Mouse (Mus musculus) left cerebral cortex, adult 8-10 months (tissue): ENCODE measurements around the gene Islr. TPM values are rescaled to one million over a fixed set of nuclear protein-coding genes. Genes with fewer than 3 reads are reported as not detected.

Experiments used
- DNase-seq, 2 experiments: peaks; one replicate each; pipeline ENCODE4 v3.0.0; 2022; ENCODE audit warnings: low spot score in 2 of 2
- total RNA-seq, 4 experiments: library from RNA; stranded (reverse); gene quantifications; 2 replicates each; pipeline ENCODE4 v1.2.4; 2022

Islr gene
- total RNA-seq, 4 experiments from 2014 or later: 14.8 to 23.4 (median 18.9) TPM

- DNase-seq: no peak
Observed at GRCm38 (mm10) chr9:58153095-58153494, 51.0 kb downstream of the Islr start.

- no peak for DNase-seq
Observed at GRCm38 (mm10) chr9:58150733-58151361, 53.3 kb downstream of the Islr start.

- no peak for DNase-seq
Observed at GRCm38 (mm10) chr9:58148806-58149205, 55.3 kb downstream of the Islr start.

- no peak for DNase-seq
Observed at GRCm38 (mm10) chr9:58145417-58145816, 58.7 kb downstream of the Islr start.

- no peak for DNase-seq
Observed at GRCm38 (mm10) chr9:58144664-58145063, 59.4 kb downstream of the Islr start.

- DNase-seq: no peak
Observed at GRCm38 (mm10) chr9:58143419-58143818, 60.7 kb downstream of the Islr start.

GRCm38 (mm10) chr9:58139947-58140346 lies 64.2 kb downstream of the Islr start:
- peak in 1 of 2 experiments; percentile 31 for DNase-seq

- no peak for DNase-seq
Observed at GRCm38 (mm10) chr9:58135921-58136321, 68.2 kb downstream of the Islr start.

GRCm38 (mm10) chr9:58134906-58135305 lies 69.2 kb downstream of the Islr start:
- no peak for DNase-seq

GRCm38 (mm10) chr9:58133893-58134884 lies 69.9 kb downstream of the Islr start:
- no peak for DNase-seq

- no peak for DNase-seq
Observed at GRCm38 (mm10) chr9:58131735-58132134, 72.4 kb downstream of the Islr start.

- DNase-seq: no peak
Observed at GRCm38 (mm10) chr9:58130909-58131308, 73.2 kb downstream of the Islr start.

- DNase-seq: no peak
Observed at GRCm38 (mm10) chr9:58129508-58129907, 74.6 kb downstream of the Islr start.

GRCm38 (mm10) chr9:58128926-58129413 lies 75.1 kb downstream of the Islr start:
- DNase-seq: no peak

GRCm38 (mm10) chr9:58125811-58126210 lies 78.3 kb downstream of the Islr start:
- DNase-seq: no peak

- no peak for DNase-seq
Observed at GRCm38 (mm10) chr9:58125085-58125484, 79.0 kb downstream of the Islr start.

- no peak for DNase-seq
Observed at GRCm38 (mm10) chr9:58118671-58119070, 85.4 kb downstream of the Islr start, which contains the start of gene Ccdc33. Gene Ccdc33 (minus strand): TSS chr9:58118823.

- no peak for DNase-seq
Observed at GRCm38 (mm10) chr9:58116024-58116651, 88.0 kb downstream of the Islr start.

GRCm38 (mm10) chr9:58115297-58115925 lies 88.7 kb downstream of the Islr start:
- DNase-seq: no peak

GRCm38 (mm10) chr9:58114019-58114418 lies 90.1 kb downstream of the Islr start:
- DNase-seq: no peak

GRCm38 (mm10) chr9:58113279-58113884 lies 90.7 kb downstream of the Islr start:
- no peak for DNase-seq
